Mouse (Mus musculus) embryonic fibroblast, embryonic 13.5 days (primary cell): ENCODE data around the gene Fuz. TPM values are rescaled to one million over a fixed set of nuclear protein-coding genes. Genes with fewer than 3 reads are reported as not detected.

Source experiments
- H3K27ac ChIP-seq: 2 replicates; pipeline ENCODE4 v1.5.1; 2012; ENCODE audit warnings: low read length, control low read depth, inconsistent platforms; ENCODE audit not compliant: insufficient read depth
- H3K4me1 ChIP-seq: 2 replicates; pipeline ENCODE4 v1.6.1; 2011; ENCODE audit warnings: low read length; ENCODE audit not compliant: control insufficient read depth, insufficient read depth
- H3K4me3 ChIP-seq: 2 replicates; pipeline ENCODE4 v1.5.1; 2011; ENCODE audit warnings: mild to moderate bottlenecking, control low read depth, low read length; ENCODE audit not compliant: insufficient read depth
- CTCF ChIP-seq: IDR thresholded peaks from 2 replicates; pipeline ENCODE4 v1.5.1; 2011; ENCODE audit warnings: mild to moderate bottlenecking, control low read depth, low read length, moderate library complexity, borderline replicate concordance; ENCODE audit not compliant: insufficient read depth
- POLR2A ChIP-seq: IDR thresholded peaks from 2 replicates; pipeline ENCODE4 v1.6.1; 2011; ENCODE audit warnings: low read depth, mild to moderate bottlenecking, control low read depth, low read length, moderate library complexity
- polyA plus RNA-seq: library from polyadenylated mRNA; stranded (reverse); fragments of >200 nt; gene quantifications from 2 replicates; pipeline ENCODE4 v1.2.4, GENCODE M21; 2011; ENCODE audit warnings: low read depth; ENCODE audit not compliant: missing spikeins, insufficient read length

Fuz gene
- polyA plus RNA-seq, 1 experiment, result 11.1 TPM

DNA sequence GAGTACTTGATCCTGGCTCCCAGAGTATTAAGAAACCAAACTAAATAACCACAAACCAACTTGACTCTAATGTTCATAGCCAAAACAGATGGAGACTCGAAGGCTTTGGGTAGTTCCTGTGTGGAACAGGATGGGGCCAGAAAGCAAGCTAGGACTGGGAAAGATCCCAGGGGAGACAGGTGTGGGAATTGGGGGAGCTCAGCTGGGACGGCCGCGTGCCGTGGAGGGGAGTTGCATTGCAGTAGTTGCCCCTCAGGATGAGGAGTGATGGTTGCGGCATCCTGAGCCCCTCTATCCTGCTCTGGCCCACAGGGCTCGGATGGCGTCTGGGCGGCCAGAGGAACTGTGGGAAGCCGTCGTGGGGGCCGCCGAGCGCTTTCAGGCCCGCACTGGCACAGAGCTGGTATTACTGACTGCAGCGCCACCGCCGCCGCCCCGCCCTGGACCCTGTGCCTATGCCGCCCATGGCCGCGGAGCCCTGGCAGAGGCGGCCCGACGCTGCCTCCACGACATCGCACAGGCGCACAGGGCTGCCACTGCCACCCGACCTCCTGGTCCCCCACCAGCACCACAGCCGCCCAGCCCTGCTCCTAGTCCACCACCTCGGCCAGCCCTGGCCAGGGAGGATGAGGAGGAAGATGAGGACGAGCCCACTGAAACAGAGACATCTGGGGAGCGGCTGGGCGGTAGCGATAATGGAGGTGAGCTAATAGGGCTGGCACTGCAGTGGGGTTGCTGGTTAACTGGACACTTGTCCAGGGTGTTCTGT lies 43.4 kb upstream of the Fuz start:
- Histone ChIP-seq H3K4me1 (peaks cover 16% of the 10 kb centered on the region), H3K4me3 (no peak overlapping the region), H3K27ac (no peak overlapping the region)
- TF ChIP-seq POLR2A (no peak; the same call in 1 of the 2 replicates), CTCF (no peak)

DNA sequence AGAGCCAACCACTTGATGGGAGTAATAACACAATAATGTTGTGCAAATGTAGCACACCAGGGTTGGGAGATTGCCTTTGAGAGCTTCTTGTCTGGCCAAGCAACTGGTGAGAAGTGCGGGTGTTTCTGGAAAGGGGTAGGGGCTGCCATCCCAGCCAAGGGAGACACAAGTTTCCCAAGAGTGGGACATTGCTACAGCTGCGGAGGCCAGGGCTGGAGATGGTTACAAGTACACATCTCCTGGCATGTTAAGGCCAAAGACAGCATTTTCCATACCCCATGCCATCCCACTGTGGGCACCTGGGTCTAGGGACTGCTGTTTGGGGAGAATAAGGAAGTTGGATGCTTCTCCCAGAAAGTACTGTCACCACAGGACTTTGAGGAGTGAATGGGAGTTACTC lies 42.8 kb upstream of the Fuz start:
- no peak for TF ChIP-seq CTCF
- Histone ChIP-seq H3K27ac (no peak overlapping the region), H3K4me1 (peaks cover 13% of the 10 kb centered on the region), H3K4me3 (no peak overlapping the region)

DNA sequence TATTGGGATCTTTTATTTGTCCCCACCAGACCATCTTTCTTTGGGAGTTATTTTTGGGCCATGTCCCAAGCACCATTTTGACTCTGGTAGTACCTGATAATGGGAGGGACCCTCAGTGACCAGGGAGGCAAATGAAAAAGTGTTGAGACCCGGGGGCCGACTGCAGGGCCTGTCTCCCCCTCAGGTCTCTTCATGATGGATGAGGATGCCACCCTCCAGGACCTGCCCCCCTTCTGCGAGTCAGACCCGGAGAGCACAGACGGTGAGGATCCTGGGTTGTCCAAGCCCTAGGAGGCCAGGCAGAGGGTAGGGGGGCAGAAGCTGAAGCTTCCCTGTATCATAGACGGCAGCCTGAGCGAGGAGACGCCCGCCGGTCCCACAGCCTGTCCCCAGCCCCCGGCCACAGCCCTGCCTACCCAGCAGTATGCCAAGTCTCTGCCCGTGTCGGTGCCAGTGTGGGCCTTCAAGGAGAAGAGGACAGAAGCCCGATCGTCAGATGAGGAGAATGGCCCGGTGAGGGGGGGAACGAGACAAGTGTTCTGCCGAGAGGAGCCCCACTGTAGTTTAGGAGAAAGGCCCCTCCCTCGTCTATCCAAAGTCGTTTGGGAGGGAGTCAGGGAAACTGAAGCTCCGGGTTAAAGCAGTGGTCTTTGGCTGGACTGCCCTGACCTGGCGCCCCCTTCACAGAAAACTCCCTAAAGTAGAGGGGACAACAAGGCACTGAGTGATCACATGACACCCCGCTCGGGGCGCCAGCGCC lies 42.1 kb upstream of the Fuz start:
- Histone ChIP-seq H3K4me3 (peak overlapping the region; percentile 30), H3K27ac (peak overlapping the region; percentile 85), H3K4me1 (peaks cover 13% of the 10 kb centered on the region)
- TF ChIP-seq POLR2A (no peak; the same call in 1 of the 2 replicates), CTCF (no peak)

GRCm38 (mm10) chr7:44854356-44855031 lies 41.4 kb upstream of the Fuz start:
- H3K4me1 ChIP-seq, result peaks cover 13% of the 10 kb centered on the region
- TF ChIP-seq POLR2A (peak; percentile 54), CTCF (no peak)
- H3K27ac ChIP-seq, result peak overlapping the region; percentile 85
- H3K4me3 ChIP-seq, result peak overlapping the region; percentile 30

GRCm38 (mm10) chr7:44855036-44855435 lies 40.8 kb upstream of the Fuz start:
- TF ChIP-seq POLR2A, result no peak
- peaks cover 13% of the 10 kb centered on the region for H3K4me1 ChIP-seq

DNA sequence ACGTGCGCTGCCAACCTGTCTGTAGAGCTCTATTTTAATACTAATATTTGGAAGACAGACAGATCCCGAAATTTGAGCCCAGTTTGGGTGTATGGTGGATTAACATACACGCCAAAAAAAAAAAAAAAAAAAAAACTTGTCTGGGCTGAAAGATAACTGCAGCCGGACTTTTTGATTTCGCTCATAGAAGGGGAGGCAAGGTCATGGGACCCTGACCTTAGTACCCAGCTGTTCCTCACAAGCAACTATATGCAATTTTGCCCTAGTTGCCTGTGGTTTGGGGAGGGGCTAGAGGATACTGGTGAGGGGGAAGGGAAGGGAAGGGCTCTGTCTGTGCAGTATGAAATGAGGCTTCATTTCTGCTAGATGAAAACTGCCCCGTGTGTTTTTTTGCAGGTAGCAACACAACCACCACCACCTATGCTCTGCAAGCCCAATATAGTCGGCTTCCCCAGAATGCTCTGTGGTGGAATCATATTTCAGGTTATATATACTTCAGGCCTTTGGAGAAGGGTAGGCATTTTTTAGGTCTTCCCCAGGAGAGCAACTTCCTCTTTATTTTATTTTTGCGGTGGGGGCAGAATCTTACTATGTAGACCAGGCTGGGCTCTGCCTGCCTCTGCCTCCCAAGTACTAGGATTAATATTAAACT lies 39.5 kb upstream of the Fuz start:
- Histone ChIP-seq H3K27ac (peak overlapping the region; percentile 58), H3K4me1 (peaks cover 9% of the 10 kb centered on the region), H3K4me3 (peak overlapping the region; percentile 95)
- TF ChIP-seq POLR2A, result no peak
- TF ChIP-seq CTCF, result no peak

More at GRCm38 (mm10) chr7:44855036-44855435, 40.8 kb upstream of the Fuz start:
- H3K4me3 ChIP-seq, result no peak overlapping the region
- H3K27ac ChIP-seq, result 0 out of 2 replicates have a peak overlapping the region, but pooled peaks have one; percentile 85

DNA sequence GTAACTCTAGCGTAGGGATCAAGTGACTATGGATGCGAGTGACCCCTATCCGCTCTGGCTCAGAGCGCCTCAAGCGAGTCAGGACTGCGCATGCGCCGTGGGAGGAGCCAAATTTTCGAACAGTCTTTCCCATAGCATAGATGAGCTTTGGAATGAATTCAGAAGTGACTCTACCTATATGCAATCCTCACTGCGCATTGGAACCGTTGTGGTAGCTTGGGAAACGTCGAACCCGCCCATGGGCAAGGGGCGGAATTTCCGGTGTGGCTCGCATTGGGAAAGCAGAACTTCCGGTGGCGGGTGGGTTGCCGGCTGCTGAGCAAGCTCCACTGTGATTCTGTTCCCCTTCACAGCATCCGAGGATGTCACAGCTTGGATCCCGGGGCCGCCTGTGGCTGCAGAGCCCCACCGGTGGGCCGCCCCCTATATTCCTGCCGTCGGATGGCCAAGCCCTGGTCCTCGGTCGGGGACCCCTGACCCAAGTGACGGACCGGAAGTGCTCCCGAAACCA lies 38.8 kb upstream of the Fuz start, which contains the start of gene Pnkp:
TSS of gene Pnkp (plus strand) at position 98 of the 511 bp plus-strand sequence.
- Histone ChIP-seq H3K27ac (peak within 1 kb of the TSS; percentile 88), H3K4me3 (peak within 1 kb of the TSS; percentile 95), H3K4me1 (peaks cover 4% of the 10 kb centered on the region; the same call in 1 of the 2 replicates)
- TF ChIP-seq CTCF, result no peak
- TF ChIP-seq POLR2A, result peak; percentile 67

- Histone ChIP-seq H3K4me3 (peak overlapping the region; percentile 95), H3K4me1 (peaks cover 4% of the 10 kb centered on the region; the same call in 1 of the 2 replicates), H3K27ac (no peak overlapping the region)
- no peak for TF ChIP-seq CTCF
- peak; percentile 78 for TF ChIP-seq POLR2A
Observed at GRCm38 (mm10) chr7:44857905-44858304, 38.0 kb upstream of the Fuz start.

GRCm38 (mm10) chr7:44859896-44860295 lies 36.0 kb upstream of the Fuz start:
- Histone ChIP-seq H3K27ac (no peak overlapping the region), H3K4me3 (no peak overlapping the region), H3K4me1 (no peaks in the 10 kb centered on the region)
- TF ChIP-seq CTCF (no peak), POLR2A (no peak)
